Mouse (Mus musculus) kidney, embryonic 16.5 days (tissue): ENCODE measurements around the gene Dhrs7c. TPM values are rescaled to one million over a fixed set of nuclear protein-coding genes. Genes with fewer than 3 reads are reported as not detected.
A peak's percentile ranks its signal among the peaks of the same experiment; 100 is the strongest.

Experiments
- ATAC-seq: fragments of 200-750 bp; cut with Nextera tagmentation; 2 replicates; pipeline ENCODE4 v1.8.0; 2017; ENCODE audit warnings: moderate TSS enrichment; ENCODE audit not compliant: low FRiP score, low TSS enrichment
- H3K27ac ChIP-seq: fragments of 300-500 bp; sonication (generic); 2 replicates; pipeline ENCODE4 v1.5.1; 2014; ENCODE audit warnings: low read length
- H3K27me3 ChIP-seq: fragments of 300-500 bp; sonication (generic); 2 replicates; pipeline ENCODE4 v1.6.1; 2014; ENCODE audit warnings: low read length, control low read depth, mixed read lengths; ENCODE audit not compliant: insufficient read depth
- H3K36me3 ChIP-seq: fragments of 300-500 bp; sonication (generic); 2 replicates; pipeline ENCODE4 v1.6.1; 2014; ENCODE audit warnings: low read length, control low read depth, mixed read lengths; ENCODE audit not compliant: insufficient read depth
- H3K4me1 ChIP-seq: fragments of 300-500 bp; sonication (generic); 2 replicates; pipeline ENCODE4 v1.6.1; 2014; ENCODE audit warnings: low read length, control low read depth, mixed read lengths; ENCODE audit not compliant: insufficient read depth
- H3K4me2 ChIP-seq: fragments of 300-500 bp; sonication (generic); replicated peaks from 2 replicates; pipeline ENCODE4 v1.6.1; 2014; ENCODE audit warnings: low read depth, low read length
- H3K4me3 ChIP-seq: fragments of 300-500 bp; sonication (generic); 2 replicates; pipeline ENCODE4 v1.5.1; 2014; ENCODE audit warnings: mild to moderate bottlenecking, low read length
- H3K9ac ChIP-seq: fragments of 300-500 bp; sonication (generic); replicated peaks from 2 replicates; pipeline ENCODE4 v1.6.1; 2014; ENCODE audit warnings: low read length
- H3K9me3 ChIP-seq: fragments of 300-500 bp; sonication (generic); 2 replicates; pipeline ENCODE4 v1.6.1; 2016; ENCODE audit warnings: low read length, control low read depth
- WGBS: fragments of 180-500 bp; shearing (Covaris S2); extraction: QIAGEN DNeasy Blood & Tissue Kit; methylation state at CpG from one replicate; pipeline ENCODE4 v1.1.7; 2014; 5-methylcytosine and 5-hydroxymethylcytosine counted together
- polyA plus RNA-seq: library from polyadenylated mRNA; unstranded; fragments of >200 nt; fragmentation: Nextera tagmentation; extraction: Ambion mirVana; gene quantifications from 2 replicates; pipeline ENCODE4 v1.2.1, GENCODE M21; 2015

Dhrs7c gene
- polyA plus RNA-seq, 1 experiment from 2014 or later = 0.29 TPM

- no peak for ATAC-seq
- H3K9ac ChIP-seq = no peak overlapping the region
- no peak overlapping the region for H3K4me2 ChIP-seq
- no peaks in the 10 kb centered on the region for H3K9me3 ChIP-seq
- H3K4me1 ChIP-seq = no peaks in the 10 kb centered on the region
- H3K27me3 ChIP-seq = no peaks in the 10 kb centered on the region
- no peak overlapping the region for H3K27ac ChIP-seq
- 93% methylated on average over 10 of the region's 10 CpGs for whole genome bisulfite sequencing
- no peak overlapping the region for H3K4me3 ChIP-seq
- no peaks in the 10 kb centered on the region for H3K36me3 ChIP-seq
These were observed 37.6 kb downstream of the Dhrs7c start for GRCm38 (mm10) chr11:67835408-67836078.

DNA sequence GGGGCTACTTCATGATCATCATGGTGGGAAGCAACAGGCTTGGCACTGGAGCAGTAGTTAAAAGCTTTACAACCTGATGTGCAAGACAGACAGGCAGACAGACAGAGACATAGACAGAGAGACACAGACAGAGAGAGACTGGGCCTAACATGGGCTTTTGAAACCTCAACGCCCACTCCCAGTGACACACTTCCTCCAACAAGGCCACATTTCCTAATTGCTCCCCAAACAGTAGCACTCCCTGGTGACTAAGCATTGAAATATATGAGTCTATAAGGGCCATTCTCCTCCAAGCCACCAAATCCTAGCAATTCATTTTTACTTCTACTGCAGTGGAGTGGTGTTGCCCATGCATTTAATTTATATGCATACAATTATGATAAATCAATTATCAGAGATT lies 41.8 kb downstream of the Dhrs7c start:
- Histone ChIP-seq H3K4me1 (no peaks in the 10 kb centered on the region), H3K27me3 (no peaks in the 10 kb centered on the region), H3K9me3 (no peaks in the 10 kb centered on the region), H3K27ac (no peak overlapping the region), H3K4me2 (no peak overlapping the region), H3K36me3 (no peaks in the 10 kb centered on the region), H3K4me3 (no peak overlapping the region), H3K9ac (no peak overlapping the region)
- no peak for ATAC-seq
- 82% methylated on average over 1 of the region's 1 CpGs for WGBS

DNA sequence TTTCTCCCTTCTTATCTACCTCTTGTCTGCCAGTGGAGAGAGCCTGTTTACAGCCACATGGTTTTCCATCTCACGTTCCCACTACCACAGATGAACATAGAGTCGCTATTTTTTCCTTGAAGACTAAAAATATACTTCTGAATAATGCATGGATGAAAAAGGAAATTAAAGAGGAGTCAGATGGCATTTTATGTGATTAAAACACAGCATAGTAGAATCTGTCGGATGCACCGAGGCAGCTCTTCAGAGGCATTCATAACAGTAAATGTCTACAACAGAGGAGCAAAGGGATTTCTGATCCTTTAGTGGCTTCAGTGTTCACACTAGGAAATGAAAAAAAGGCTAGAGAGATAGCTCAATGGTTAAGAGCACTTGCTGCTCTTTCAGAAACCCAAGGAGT lies 47.2 kb downstream of the Dhrs7c start:
- Histone ChIP-seq H3K4me3 (no peak overlapping the region), H3K9ac (no peak overlapping the region), H3K9me3 (no peaks in the 10 kb centered on the region), H3K27me3 (no peaks in the 10 kb centered on the region), H3K4me2 (no peak overlapping the region), H3K4me1 (no peaks in the 10 kb centered on the region), H3K27ac (no peak overlapping the region), H3K36me3 (no peaks in the 10 kb centered on the region)
- no peak for ATAC-seq
- 85% methylated on average over 4 of the region's 4 CpGs for WGBS

- no peak overlapping the region for H3K9ac ChIP-seq
- H3K4me2 ChIP-seq = no peak overlapping the region
- no peak for ATAC-seq
- H3K4me3 ChIP-seq = no peak overlapping the region
- no peaks in the 10 kb centered on the region for H3K9me3 ChIP-seq
- H3K4me1 ChIP-seq = no peaks in the 10 kb centered on the region
- no peaks in the 10 kb centered on the region for H3K36me3 ChIP-seq
- WGBS = 57% methylated on average over 5 of the region's 5 CpGs
- no peaks in the 10 kb centered on the region for H3K27me3 ChIP-seq
- H3K27ac ChIP-seq = no peak overlapping the region
These were observed 53.8 kb downstream of the Dhrs7c start for GRCm38 (mm10) chr11:67851770-67852169.

GRCm38 (mm10) chr11:67853996-67854395 lies 56.0 kb downstream of the Dhrs7c start:
- 35% methylated on average over 6 of the region's 6 CpGs for WGBS
- no peak overlapping the region for H3K9ac ChIP-seq
- H3K4me3 ChIP-seq = no peak overlapping the region
- ATAC-seq = no peak
- no peaks in the 10 kb centered on the region for H3K9me3 ChIP-seq
- no peaks in the 10 kb centered on the region for H3K27me3 ChIP-seq
- H3K27ac ChIP-seq = no peak overlapping the region
- H3K36me3 ChIP-seq = no peaks in the 10 kb centered on the region
- no peaks in the 10 kb centered on the region for H3K4me1 ChIP-seq
- no peak overlapping the region for H3K4me2 ChIP-seq

GRCm38 (mm10) chr11:67855035-67855434 lies 57.0 kb downstream of the Dhrs7c start:
- no peak for ATAC-seq
- no peaks in the 10 kb centered on the region for H3K27me3 ChIP-seq
- no peak overlapping the region for H3K27ac ChIP-seq
- H3K36me3 ChIP-seq = no peaks in the 10 kb centered on the region
- WGBS = 38% methylated on average over 2 of the region's 2 CpGs
- no peaks in the 10 kb centered on the region for H3K4me1 ChIP-seq
- H3K9me3 ChIP-seq = no peaks in the 10 kb centered on the region
- H3K9ac ChIP-seq = no peak overlapping the region
- no peak overlapping the region for H3K4me3 ChIP-seq
- no peak overlapping the region for H3K4me2 ChIP-seq

GRCm38 (mm10) chr11:67858518-67858917 lies 60.5 kb downstream of the Dhrs7c start:
- Histone ChIP-seq H3K36me3 (no peaks in the 10 kb centered on the region), H3K9me3 (no peaks in the 10 kb centered on the region), H3K27ac (no peak overlapping the region), H3K4me2 (no peak overlapping the region), H3K27me3 (no peaks in the 10 kb centered on the region), H3K9ac (no peak overlapping the region), H3K4me3 (no peak overlapping the region), H3K4me1 (peaks cover 13% of the 10 kb centered on the region)
- 81% methylated on average over 9 of the region's 9 CpGs for WGBS
- no peak for ATAC-seq

- H3K4me3 ChIP-seq = no peak overlapping the region
- H3K36me3 ChIP-seq = no peaks in the 10 kb centered on the region
- no peaks in the 10 kb centered on the region for H3K9me3 ChIP-seq
- no peak overlapping the region for H3K4me2 ChIP-seq
- peaks cover 13% of the 10 kb centered on the region for H3K4me1 ChIP-seq
- H3K9ac ChIP-seq = no peak overlapping the region
- ATAC-seq = no peak
- 53% methylated on average over 7 of the region's 7 CpGs for WGBS
- no peaks in the 10 kb centered on the region for H3K27me3 ChIP-seq
- no peak overlapping the region for H3K27ac ChIP-seq
These were observed 62.9 kb downstream of the Dhrs7c start for GRCm38 (mm10) chr11:67860743-67861398.

DNA sequence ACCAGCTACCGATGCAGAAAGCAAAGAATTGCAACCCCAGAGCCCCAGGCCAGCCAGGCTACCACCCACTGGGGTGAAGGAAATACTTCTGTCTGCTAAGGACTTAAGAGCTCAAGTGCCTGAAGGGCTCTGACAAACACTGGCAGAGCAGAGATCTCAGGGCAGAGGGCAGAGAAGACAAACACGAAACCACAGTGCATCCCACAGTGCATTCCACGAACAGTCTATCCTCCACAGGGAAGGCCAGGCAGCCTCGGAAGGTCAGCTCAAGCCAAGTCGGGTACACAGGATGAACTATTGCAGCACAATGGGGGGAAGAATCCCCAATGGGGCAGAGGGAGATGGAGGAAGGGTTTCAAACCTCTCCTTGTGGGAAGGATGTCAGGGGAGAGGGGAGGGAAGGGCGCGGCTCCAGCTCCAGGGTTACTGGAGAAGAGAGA lies 63.4 kb downstream of the Dhrs7c start:
- Histone ChIP-seq H3K4me2 (no peak overlapping the region), H3K36me3 (no peaks in the 10 kb centered on the region), H3K27ac (0 out of 2 replicates have a peak overlapping the region, but pooled peaks have one; percentile 2), H3K27me3 (no peaks in the 10 kb centered on the region), H3K4me1 (peaks cover 13% of the 10 kb centered on the region), H3K9me3 (no peaks in the 10 kb centered on the region), H3K9ac (no peak overlapping the region), H3K4me3 (no peak overlapping the region)
- no peak for ATAC-seq
- WGBS = 10% methylated on average over 7 of the region's 7 CpGs

GRCm38 (mm10) chr11:67865100-67865499 lies 67.1 kb downstream of the Dhrs7c start:
- WGBS = 69% methylated on average over 5 of the region's 5 CpGs
- no peak for ATAC-seq
- H3K27ac ChIP-seq = no peak overlapping the region
- no peaks in the 10 kb centered on the region for H3K27me3 ChIP-seq
- H3K4me1 ChIP-seq = peaks cover 13% of the 10 kb centered on the region
- H3K36me3 ChIP-seq = no peaks in the 10 kb centered on the region
- no peaks in the 10 kb centered on the region for H3K9me3 ChIP-seq
- H3K4me2 ChIP-seq = no peak overlapping the region
- H3K4me3 ChIP-seq = no peak overlapping the region
- H3K9ac ChIP-seq = no peak overlapping the region
